ENCODE assay signal across 18 mouse cellular contexts in the genomic region with DNA sequence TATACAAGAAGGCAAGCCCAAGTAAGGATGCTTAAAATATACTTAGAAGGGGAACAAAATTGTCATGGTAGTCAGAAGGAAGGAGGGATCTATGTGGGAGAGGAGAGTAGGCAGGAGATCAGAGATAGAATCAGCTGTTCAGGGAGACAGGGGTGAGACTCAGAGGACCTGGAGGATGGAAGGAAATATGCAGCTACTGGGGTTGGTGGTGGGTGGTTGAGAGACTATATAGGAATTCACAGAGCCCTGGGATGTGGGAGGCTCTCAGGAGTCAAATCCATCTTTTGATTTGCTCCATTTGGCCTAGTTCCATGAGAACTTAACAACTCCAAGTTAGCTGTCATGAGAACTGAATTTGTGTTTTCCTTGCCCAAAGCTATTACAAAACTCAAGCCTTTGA.
"Had no signal": no experiment of that assay in that cellular context is flagged by ENCODE, and none has a peak within 500 bp of the region (broad histone marks: within the 10 kb centered on the region; RNA-seq: fewer than 3 reads in every experiment).

No protein-coding gene starts in this region.

- ATAC-seq: hindbrain, embryonic 16.5 days; inflammation-experienced regulatory T-cells, adult 6 months; intestine, embryonic 15.5 days; intestine, postnatal 0 days; liver, embryonic 12.5 days had no signal

- DNase-seq: gastrocnemius, adult 2 months; gastrocnemius, postnatal 10 days; gastrocnemius, postnatal 25 days; heart, adult 18-20 months; heart, postnatal 10 days; heart, postnatal 4 days; kidney, adult 18-20 months; kidney, adult 8-10 months; kidney, postnatal 10 days; kidney, postnatal 25 days; kidney, postnatal 4 days; layer of hippocampus, postnatal 36 days; left cerebral cortex, postnatal 4 days had no signal
